In genomic region chr13:34700630-34701029, GRCm38 (mm10) we compare ENCODE assay signal across 23 mouse cellular contexts. TPM values are rescaled to one million over a fixed set of nuclear protein-coding genes. Genes with fewer than 3 reads are reported as not detected.
A peak's percentile ranks its signal among the peaks of the same experiment; 100 is the strongest.
DNase-seq lines count a peak whose midpoint lies in the region; ATAC-seq and TF ChIP-seq lines count a peak whose summit lies in the region.
"Had no signal": no experiment of that assay in that cellular context is flagged by ENCODE, and none has a peak within 500 bp of the region (broad histone marks: within the 10 kb centered on the region; RNA-seq: fewer than 3 reads in every experiment).

No protein-coding gene starts in this region.

- H3K4me3 ChIP-seq in MEL (ENCODE audit: control insufficient read depth in 1 of 2, insufficient read depth in 1 of 2, low read depth in 2 of 2, low read length in 2 of 2), result no peak overlapping the region
- no peak overlapping the region for H3K4me3 ChIP-seq in hindbrain, postnatal 0 days (ENCODE audit: low read length)
- H3K4me3 ChIP-seq: embryonic facial prominence, embryonic 10.5 days; embryonic facial prominence, embryonic 12.5 days; forebrain, embryonic 13.5 days; forebrain, embryonic 15.5 days had no signal

- ATAC-seq in megakaryocyte progenitor cell, adult 5-6 weeks (replicated peaks; ENCODE audit: poor library complexity), result 0 out of 2 replicates have a peak, but pooled peaks have one; percentile 23
- ATAC-seq in megakaryocyte-erythroid progenitor cell, adult 5-6 weeks (replicated peaks; ENCODE audit: low FRiP score, low TSS enrichment, poor library complexity, severe bottlenecking), result no peak
- ATAC-seq in hindbrain, postnatal 0 days, result no peak
- ATAC-seq: forebrain, embryonic 13.5 days; forebrain, embryonic 15.5 days; forebrain, postnatal 0 days had no signal

- H3K27ac ChIP-seq in MEL (ENCODE audit: control insufficient read depth, low read depth, low read length), result no peak overlapping the region
- no peak overlapping the region for H3K27ac ChIP-seq in hindbrain, postnatal 0 days
- H3K27ac ChIP-seq: embryonic facial prominence, embryonic 10.5 days; embryonic facial prominence, embryonic 12.5 days; forebrain, embryonic 13.5 days; forebrain, embryonic 15.5 days had no signal

- TF ChIP-seq CTCF in MEL (IDR thresholded peaks at IDR 0.05 in 2 of 3, conservative IDR thresholded peaks at IDR 0.05 in 1 of 3; ENCODE audit: control insufficient read depth in 1 of 3, insufficient read depth in 1 of 3, low read depth in 2 of 3, low read length in 3 of 3, poor library complexity in 1 of 3, severe bottlenecking in 1 of 3), result no peak
- TF ChIP-seq CTCF in hindbrain, postnatal 0 days (IDR thresholded peaks at IDR 0.05; ENCODE audit: low read depth), result no peak

- H3K27me3 ChIP-seq in MEL (ENCODE audit: control insufficient read depth in 1 of 2, insufficient read depth in 2 of 2, low read length in 2 of 2), result no peaks in the 10 kb centered on the region
- no peaks in the 10 kb centered on the region for H3K27me3 ChIP-seq in hindbrain, postnatal 0 days (ENCODE audit: insufficient read depth, low read length)
- H3K27me3 ChIP-seq: embryonic facial prominence, embryonic 12.5 days; forebrain, embryonic 13.5 days; forebrain, embryonic 15.5 days had no signal

- no peaks in the 10 kb centered on the region; a peak in 1 of 4 replicates for H3K36me3 ChIP-seq in MEL (ENCODE audit: control insufficient read depth in 1 of 2, insufficient read depth in 2 of 2, low read length in 2 of 2)
- H3K36me3 ChIP-seq in hindbrain, postnatal 0 days (ENCODE audit: insufficient read depth, low read length), result no peaks in the 10 kb centered on the region
- H3K36me3 ChIP-seq: embryonic facial prominence, embryonic 10.5 days; embryonic facial prominence, embryonic 12.5 days; forebrain, embryonic 15.5 days had no signal

- TF ChIP-seq EP300 in MEL (IDR thresholded peaks at IDR 0.05; ENCODE audit: low read depth in 1 of 2, low read length in 2 of 2), result no peak

- H3K9ac ChIP-seq in MEL (ENCODE audit: control insufficient read depth, low read depth, low read length, poor library complexity, severe bottlenecking), result no peak overlapping the region
- H3K9ac ChIP-seq in hindbrain, postnatal 0 days (replicated peaks; ENCODE audit: low read length), result no peak overlapping the region
- H3K9ac ChIP-seq: embryonic facial prominence, embryonic 12.5 days; forebrain, embryonic 13.5 days; forebrain, embryonic 15.5 days; forebrain, postnatal 0 days had no signal

- WGBS in hindbrain, postnatal 0 days, result 93% methylated on average over 1 of the region's 1 CpGs

- no peaks in the 10 kb centered on the region for H3K9me3 ChIP-seq in MEL (replicated peaks; ENCODE audit: insufficient read depth, low read length)
- no peaks in the 10 kb centered on the region for H3K9me3 ChIP-seq in hindbrain, postnatal 0 days (ENCODE audit: low read length)
- H3K9me3 ChIP-seq: embryonic facial prominence, embryonic 10.5 days; embryonic facial prominence, embryonic 12.5 days; forebrain, embryonic 13.5 days; forebrain, embryonic 15.5 days had no signal

- no peaks in the 10 kb centered on the region for H3K79me2 ChIP-seq in MEL (ENCODE audit: control insufficient read depth, insufficient read depth, low read length, poor library complexity)

- H3K4me2 ChIP-seq in hindbrain, postnatal 0 days (ENCODE audit: low read depth, low read length), result no peak overlapping the region
- H3K4me2 ChIP-seq: embryonic facial prominence, embryonic 12.5 days; forebrain, embryonic 13.5 days; forebrain, embryonic 15.5 days had no signal

- no peaks in the 10 kb centered on the region for H3K4me1 ChIP-seq in MEL (ENCODE audit: control insufficient read depth in 1 of 2, insufficient read depth in 2 of 2, low read length in 2 of 2)
- no peaks in the 10 kb centered on the region for H3K4me1 ChIP-seq in hindbrain, postnatal 0 days (ENCODE audit: insufficient read depth, low read length)
- H3K4me1 ChIP-seq: embryonic facial prominence, embryonic 12.5 days; forebrain, embryonic 13.5 days; forebrain, embryonic 15.5 days had no signal

- DNase-seq in MEL (ENCODE audit: low read depth, low spot score) (peak; percentile 8), MEL-GATA-1-ER (ENCODE audit: extremely low read depth, low read depth) (peak; percentile 71)
- DNase-seq in hindbrain, postnatal 0 days (ENCODE audit: low spot score), result no peak
- DNase-seq: adrenal gland, adult 2 months; adrenal gland, postnatal 10 days; adrenal gland, postnatal 25 days; cerebellum, adult 11 months; cerebellum, adult 18-20 months; cerebellum, adult 8-10 months; cerebellum, adult 9-11 months; cerebellum, postnatal 14 days; cerebellum, postnatal 36 days; forebrain, postnatal 0 days had no signal

- no peak for TF ChIP-seq POLR2A in MEL (IDR thresholded peaks at IDR 0.05; ENCODE audit: control insufficient read depth in 1 of 2, insufficient read depth in 1 of 2, low read depth in 1 of 2, low read length in 2 of 2, poor library complexity in 1 of 2)

- TF ChIP-seq RAD21 in MEL (IDR thresholded peaks at IDR 0.05; ENCODE audit: low read depth, low read length), result no peak

TF ChIP-seq in MEL, 35 proteins besides CTCF, POLR2A, EP300 and RAD21:
- no peak for TF ChIP-seq TBP (IDR thresholded peaks at IDR 0.05; ENCODE audit: low read depth, low read length)
- no peak for TF ChIP-seq POLR2AphosphoS5 (IDR thresholded peaks at IDR 0.05; ENCODE audit: borderline replicate concordance, low read depth, low read length)
- TF ChIP-seq BHLHE40 (IDR thresholded peaks at IDR 0.05; ENCODE audit: borderline replicate concordance, low read depth, low read length), result no peak
- TF ChIP-seq MYB (IDR thresholded peaks at IDR 0.05; ENCODE audit: low read depth, low read length), result no peak
- no peak for TF ChIP-seq SMC3 (IDR thresholded peaks at IDR 0.05; ENCODE audit: low read depth, low read length)
- TF ChIP-seq TAL1 (IDR thresholded peaks at IDR 0.05; ENCODE audit: low read length), result no peak
- TF ChIP-seq CHD1 (IDR thresholded peaks at IDR 0.05; ENCODE audit: low read depth, low read length), result no peak

RNA-seq across cellular contexts. Expression of gene Fam50b, which starts 34.0 kb away (rescaled TPM):
- not detected in 2 replicates for total RNA-seq in MEL (2012; rRNA removed)
- not detected for polyA plus RNA-seq in MEL (2012; ENCODE audit: insufficient read depth in 1 of 2, insufficient read length in 2 of 2, low read depth in 1 of 2, low replicate concordance in 2 of 2, missing spikeins in 1 of 2)
- total RNA-seq in megakaryocyte progenitor cell, adult 5-6 weeks (2015), result not detected in 2 replicates
- total RNA-seq in megakaryocyte progenitor cell, adult 5-6 weeks (2017), result not detected in 2 replicates
- not detected in 2 replicates for total RNA-seq in megakaryocyte-erythroid progenitor cell, adult 5-6 weeks (2014; fragmentation: Nextera tagmentation)
- total RNA-seq in megakaryocyte-erythroid progenitor cell, adult 5-6 weeks (2017), result not detected in 2 replicates
- total RNA-seq in hindbrain, postnatal 0 days (2014; rRNA removed), result not detected in 2 replicates
- 0.19 TPM in 1 of 2 replicates, not detected in the other for polyA plus RNA-seq in hindbrain, postnatal 0 days (2015; fragmentation: Nextera tagmentation; extraction: Ambion mirVana)
- total RNA-seq: adrenal gland, adult 2 months; adrenal gland, postnatal 10 days; adrenal gland, postnatal 25 days; adrenal gland, postnatal 4 days had no signal
- polyA plus RNA-seq: adrenal gland, adult 2 months; C2C12; cortical plate, adult 2 months; embryonic facial prominence, embryonic 10.5 days; embryonic facial prominence, embryonic 12.5 days; forebrain, embryonic 11.5 days; forebrain, embryonic 13.5 days; forebrain, embryonic 15.5 days had no signal

RNA-seq across cellular contexts. Expression of gene Pxdc1, which starts 47.3 kb away (rescaled TPM):
- total RNA-seq in MEL (2012; rRNA removed), result not detected in 2 replicates
- polyA plus RNA-seq in MEL (2012; ENCODE audit: insufficient read depth in 1 of 2, insufficient read length in 2 of 2, low read depth in 1 of 2, low replicate concordance in 2 of 2, missing spikeins in 1 of 2), result not detected
- not detected in 2 replicates for total RNA-seq in megakaryocyte progenitor cell, adult 5-6 weeks (2015)
- total RNA-seq in megakaryocyte progenitor cell, adult 5-6 weeks (2017), result not detected in 2 replicates
- total RNA-seq in megakaryocyte-erythroid progenitor cell, adult 5-6 weeks (2014; fragmentation: Nextera tagmentation), result not detected in 2 replicates
- not detected in 2 replicates for total RNA-seq in megakaryocyte-erythroid progenitor cell, adult 5-6 weeks (2017)
- 15.6 and 25.2 TPM in 2 replicates for total RNA-seq in hindbrain, postnatal 0 days (2014; rRNA removed)
- 11.3 and 14.5 TPM in 2 replicates for polyA plus RNA-seq in hindbrain, postnatal 0 days (2015; fragmentation: Nextera tagmentation; extraction: Ambion mirVana)

Comparison
In these comparisons a context has a peak if more than half of its experiments do, and no peak if none do; other contexts are left out.
1. RNA of gene Pxdc1, which starts 47.3 kb away (total RNA-seq): 15.6 to 25.2 TPM in hindbrain, postnatal 0 days; not detected in MEL, not detected in megakaryocyte progenitor cell, adult 5-6 weeks and not detected in megakaryocyte-erythroid progenitor cell, adult 5-6 weeks; every median in the first group is over 10 times any median in the second.